Mouse (Mus musculus) gastrocnemius, postnatal 10 days (tissue): ENCODE data around the gene Kmt2d. TPM values are rescaled to one million over a fixed set of nuclear protein-coding genes. Genes with fewer than 3 reads are reported as not detected.
"Not testable (repeated sequence)": the region's sequence is repeated elsewhere in the genome, so short reads cannot be mapped to it uniquely, and the experiment has no call there.

Experiments used
- DNase-seq: peaks from one replicate; pipeline ENCODE4 v3.0.0; 2021; ENCODE audit warnings: mixed read lengths
- total RNA-seq, 2 experiments: library from RNA; stranded (reverse); gene quantifications; 2 replicates each; pipeline ENCODE4 v1.2.3; 2021

The Kmt2d gene
- total RNA-seq, 2 experiments from 2014 or later: 46.9 to 59.9 TPM

- peak; percentile 97 for DNase-seq
Observed at GRCm38 (mm10) chr15:98830736-98831683, 40.0 kb downstream of the Kmt2d start, which contains the start of gene Prkag1. Gene Prkag1, minus strand, starts transcription at chr15:98831521.

GRCm38 (mm10) chr15:98827611-98828011, 43.4 kb downstream of the Kmt2d start:
- no peak for DNase-seq

- no peak for DNase-seq
Observed at GRCm38 (mm10) chr15:98823434-98823833, 47.6 kb downstream of the Kmt2d start.

- DNase-seq: no peak
Observed at GRCm38 (mm10) chr15:98822147-98822546, 48.9 kb downstream of the Kmt2d start.

GRCm38 (mm10) chr15:98821403-98821802, 49.6 kb downstream of the Kmt2d start:
- no peak for DNase-seq

GRCm38 (mm10) chr15:98820937-98821336, 50.1 kb downstream of the Kmt2d start:
- DNase-seq: no peak

GRCm38 (mm10) chr15:98818171-98818570, 52.8 kb downstream of the Kmt2d start:
- DNase-seq: no peak

GRCm38 (mm10) chr15:98812741-98813424, 58.1 kb downstream of the Kmt2d start:
- no peak for DNase-seq

DNA sequence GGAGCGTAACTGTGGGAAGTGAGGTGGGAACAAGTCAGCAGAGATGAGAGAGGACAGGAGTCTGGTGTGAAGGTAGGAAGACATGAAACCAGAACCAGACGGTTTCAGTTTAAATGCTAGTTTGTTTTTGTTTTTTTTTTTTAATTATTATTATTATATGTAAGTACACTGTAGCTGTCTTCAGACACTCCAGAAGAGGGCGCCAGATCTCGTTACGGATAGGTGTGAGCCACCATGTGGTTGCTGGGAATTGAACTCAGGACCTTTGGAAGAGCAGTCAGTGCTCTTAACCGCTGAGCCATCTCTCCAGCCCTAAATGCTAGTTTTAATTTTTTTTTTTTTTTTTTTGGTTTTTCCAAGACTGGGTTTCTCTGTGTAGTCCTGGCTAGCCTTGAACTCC, 60.8 kb downstream of the Kmt2d start:
- not testable (repeated sequence) for DNase-seq

DNA sequence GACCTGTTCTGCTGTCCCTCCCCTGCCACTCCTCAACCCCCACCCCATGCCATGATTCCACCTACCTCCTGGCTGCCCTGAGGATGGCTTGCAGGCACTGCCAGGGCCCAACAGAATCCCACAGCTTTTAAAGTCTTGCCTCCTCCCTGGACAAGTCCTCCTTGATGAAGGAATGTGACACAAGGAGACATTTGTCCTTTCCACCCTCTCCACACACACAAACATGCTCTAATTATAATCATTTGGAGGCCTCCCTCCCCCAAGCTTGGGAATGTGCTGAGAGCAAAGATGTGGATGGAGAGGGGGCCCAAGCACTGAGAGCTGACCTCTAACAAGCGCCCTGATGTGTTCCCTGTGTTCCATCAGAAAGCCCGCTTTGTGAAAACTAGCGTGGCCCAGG, 61.6 kb downstream of the Kmt2d start, which contains the start of gene Ddn:
Gene Ddn, minus strand, starts transcription at position 101 of the 400 bp plus-strand sequence.
- DNase-seq: no peak

- DNase-seq: no peak
Observed at GRCm38 (mm10) chr15:98808651-98809134, 62.3 kb downstream of the Kmt2d start.

DNA sequence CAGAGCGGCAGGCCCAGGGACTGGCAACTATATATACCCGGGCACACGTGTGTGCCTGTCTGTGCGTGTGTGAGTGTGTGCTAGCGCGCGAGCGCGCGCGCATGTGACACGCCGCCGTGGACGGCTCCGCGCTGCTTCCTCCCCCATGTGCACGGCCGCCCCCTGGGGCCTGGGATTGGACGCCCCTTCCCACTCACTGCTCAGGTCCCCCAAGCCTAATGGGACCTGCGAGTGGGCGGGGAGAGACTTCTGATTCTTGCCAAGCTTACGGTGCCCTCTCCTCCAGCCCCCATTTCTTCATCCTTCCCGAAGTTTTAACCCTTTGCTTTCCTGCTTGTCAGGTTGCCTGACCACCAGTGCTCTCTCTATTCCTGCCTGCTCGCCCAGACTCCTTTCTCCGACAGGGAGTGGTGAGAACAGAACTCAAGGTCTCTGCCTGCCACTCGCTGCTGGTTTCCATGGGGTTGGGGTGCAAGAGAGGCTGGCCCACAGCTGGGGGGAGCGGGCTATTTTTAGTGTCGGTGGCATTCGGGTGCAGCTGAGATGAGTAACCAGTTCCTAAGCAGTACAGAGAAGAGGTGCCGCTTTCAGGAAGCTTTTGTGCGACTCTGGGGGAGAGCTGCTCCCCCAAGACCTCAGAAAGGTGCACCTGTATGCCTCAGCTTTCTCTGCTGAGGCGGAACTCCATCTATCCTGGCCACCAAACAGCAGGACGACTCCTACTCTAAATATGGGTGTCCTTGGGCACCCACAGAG, 62.9 kb downstream of the Kmt2d start:
- DNase-seq: peak; percentile 42

- DNase-seq: peak; percentile 34
Observed at GRCm38 (mm10) chr15:98806809-98807770, 63.9 kb downstream of the Kmt2d start.

DNA sequence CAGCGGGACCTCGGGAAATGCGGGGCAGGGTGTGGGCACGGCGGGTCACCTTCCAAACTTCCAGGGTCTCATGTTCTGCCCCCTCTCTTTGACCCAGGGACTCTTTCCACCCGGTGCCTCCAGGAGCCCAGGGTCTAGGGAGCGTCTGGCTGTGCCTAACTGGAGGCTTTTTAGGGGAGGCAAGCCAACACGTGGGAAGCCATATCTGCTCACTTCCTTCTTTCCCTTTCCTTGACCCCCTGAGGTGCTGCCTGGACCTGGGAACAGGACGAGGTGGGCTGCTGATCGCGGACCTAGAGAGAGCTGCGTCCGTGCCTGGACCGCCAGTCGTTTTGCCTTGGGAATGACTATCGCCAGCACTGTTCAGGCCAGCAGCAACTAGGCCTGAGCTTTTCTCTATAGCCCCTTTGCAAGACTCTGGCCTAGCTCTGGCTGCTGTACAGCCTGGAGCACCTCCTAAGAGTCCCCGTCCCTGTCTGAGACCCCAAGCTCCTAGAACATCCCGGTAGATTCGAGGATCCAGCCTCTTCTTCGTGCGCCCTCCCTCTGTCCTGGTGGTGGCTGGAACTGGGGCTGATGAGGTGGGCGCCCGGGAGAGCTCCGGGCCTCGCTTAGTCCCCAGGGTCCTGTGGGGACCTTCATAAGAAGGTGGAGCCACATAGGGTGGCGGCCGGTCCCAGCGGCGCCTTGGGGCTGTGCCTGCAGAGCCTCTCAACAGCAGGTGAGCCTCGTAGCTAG, 64.8 kb downstream of the Kmt2d start:
- DNase-seq: peak; percentile 13

DNA sequence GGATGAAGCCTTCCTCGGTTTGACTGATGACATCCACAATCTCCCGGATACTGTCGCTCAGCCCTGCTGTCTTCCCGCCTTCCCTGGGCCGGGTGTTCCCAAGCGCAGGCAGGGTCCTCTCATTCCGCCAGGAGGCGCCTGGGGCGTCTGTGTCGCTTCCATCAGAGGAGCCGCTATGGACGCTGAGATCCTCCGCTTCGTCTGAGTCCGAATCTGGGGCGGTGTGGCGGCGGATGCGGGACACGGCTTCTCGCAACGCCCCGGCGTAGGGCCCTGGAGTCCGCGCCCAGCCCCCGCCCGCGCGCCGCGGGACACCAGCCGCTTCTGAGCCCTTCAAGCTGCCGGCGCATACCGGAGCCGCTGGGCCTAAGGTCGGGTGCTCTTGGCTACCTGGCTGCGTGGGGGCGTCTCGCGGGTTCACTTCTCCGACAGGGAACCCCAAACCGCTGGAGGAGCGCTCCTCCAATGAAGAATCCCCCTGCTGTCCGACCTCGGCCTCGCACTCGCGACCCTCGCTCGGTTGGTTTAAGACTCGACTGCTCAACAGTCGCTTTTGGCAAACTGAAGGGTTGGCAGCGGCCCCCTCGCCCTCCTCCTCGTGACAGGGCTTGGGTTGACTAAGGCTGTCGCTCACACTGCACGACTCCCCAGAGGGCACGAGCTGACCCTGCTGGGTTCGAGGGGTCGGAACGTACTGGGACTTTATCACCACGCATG, 65.5 kb downstream of the Kmt2d start:
- peak; percentile 76 for DNase-seq

DNA sequence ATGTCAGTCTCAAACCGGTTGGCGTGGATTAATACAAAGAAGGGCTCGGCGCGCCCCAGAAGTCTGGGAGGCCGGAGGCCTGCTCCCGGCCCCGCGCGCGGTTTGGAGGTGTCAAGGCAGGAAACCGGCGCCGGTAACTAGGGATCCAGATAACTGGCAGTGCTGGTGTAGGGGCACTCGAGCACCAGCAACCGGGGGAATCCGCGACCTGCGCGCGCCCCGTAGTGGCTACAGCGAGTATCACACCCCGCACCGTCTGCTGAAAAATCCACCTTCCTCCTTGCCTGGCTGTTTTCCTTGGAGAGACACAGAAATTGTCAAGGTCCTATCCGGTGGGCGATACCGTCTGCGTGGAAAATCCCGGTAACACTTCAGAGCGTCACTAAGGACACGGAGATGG, 67.0 kb downstream of the Kmt2d start:
- peak; percentile 89 for DNase-seq

- DNase-seq: no peak
Observed at GRCm38 (mm10) chr15:98802926-98803325, 68.1 kb downstream of the Kmt2d start.

GRCm38 (mm10) chr15:98799396-98799795, 71.6 kb downstream of the Kmt2d start:
- DNase-seq: peak; percentile 90

- DNase-seq: no peak
Observed at GRCm38 (mm10) chr15:98798903-98799302, 72.1 kb downstream of the Kmt2d start.
